Mouse (Mus musculus) spleen, postnatal 10 days (tissue): Measurements from ENCODE around the gene Kcnd3.

Experiments used
- DNase-seq, 2 experiments: peaks; one replicate each; pipeline ENCODE4 v3.0.0; 2021 to 2022; ENCODE audit warnings: low spot score in 2 of 2

The Kcnd3 gene

DNA sequence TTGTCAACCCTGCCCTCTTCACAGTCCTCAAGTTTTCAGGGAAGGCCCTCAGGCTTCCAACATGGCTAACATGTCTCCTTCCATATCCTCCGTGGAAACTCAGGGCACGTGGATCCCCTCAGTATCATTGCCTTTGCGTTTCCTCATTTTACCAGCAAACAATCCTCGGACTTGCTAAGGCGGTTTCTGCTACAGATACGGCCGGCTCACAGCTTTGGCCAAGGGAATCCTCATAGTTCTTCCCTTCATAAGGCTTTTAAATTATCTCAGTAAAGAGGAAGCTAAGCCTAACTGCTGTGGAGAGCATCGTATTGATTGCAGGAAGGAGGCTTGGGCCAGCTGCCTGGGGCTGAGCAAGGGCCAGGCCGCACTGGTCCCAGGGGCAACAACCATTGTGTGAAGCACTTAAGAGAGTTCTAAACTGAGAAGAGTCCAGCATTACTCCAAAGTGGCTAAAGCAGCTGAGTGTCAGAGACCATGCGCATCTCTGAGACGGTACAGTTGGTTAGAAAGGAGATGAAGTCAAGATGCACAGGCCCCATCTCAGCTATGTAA is 203.0 kb downstream of the Kcnd3 start:
- DNase-seq = no peak

DNA sequence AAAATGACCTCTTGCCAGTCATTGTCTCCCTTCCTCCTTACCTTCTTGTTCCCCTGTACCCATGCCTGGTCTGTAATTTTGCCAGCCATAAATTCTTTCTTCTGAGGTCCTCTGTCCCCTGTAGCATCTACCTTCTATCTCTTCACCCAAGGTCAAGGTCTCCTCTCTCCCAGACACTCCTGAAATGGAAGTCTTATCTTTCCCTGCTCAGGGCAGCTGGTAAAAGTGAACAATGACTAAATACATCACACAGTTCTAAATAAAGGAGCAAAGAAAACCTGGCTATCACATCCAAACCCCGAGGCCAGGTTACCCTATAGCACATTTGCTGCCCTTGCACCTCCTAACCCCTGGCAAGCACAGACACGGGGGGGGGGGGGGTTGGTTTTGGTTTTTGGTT is 208.4 kb downstream of the Kcnd3 start:
- DNase-seq = no peak

DNA sequence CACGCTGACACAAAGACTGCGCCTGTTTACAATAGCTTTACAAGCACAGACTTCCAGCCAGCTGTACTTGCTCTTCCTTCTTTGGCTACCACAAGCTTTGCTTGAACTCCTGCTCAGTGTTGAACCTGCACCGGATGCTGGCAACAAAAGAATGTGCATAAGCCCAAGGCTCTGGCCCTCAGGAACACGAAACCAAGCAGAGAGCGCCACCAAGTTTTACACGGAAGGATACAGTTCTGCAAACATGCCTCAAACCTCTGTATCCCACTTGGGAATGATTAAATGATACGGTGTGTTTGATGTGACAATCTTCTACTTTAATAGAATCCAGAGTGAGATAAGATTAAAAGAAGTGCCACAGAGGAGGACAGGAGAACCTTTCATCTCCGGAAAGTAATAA is 210.9 kb downstream of the Kcnd3 start:
- no peak for DNase-seq

DNA sequence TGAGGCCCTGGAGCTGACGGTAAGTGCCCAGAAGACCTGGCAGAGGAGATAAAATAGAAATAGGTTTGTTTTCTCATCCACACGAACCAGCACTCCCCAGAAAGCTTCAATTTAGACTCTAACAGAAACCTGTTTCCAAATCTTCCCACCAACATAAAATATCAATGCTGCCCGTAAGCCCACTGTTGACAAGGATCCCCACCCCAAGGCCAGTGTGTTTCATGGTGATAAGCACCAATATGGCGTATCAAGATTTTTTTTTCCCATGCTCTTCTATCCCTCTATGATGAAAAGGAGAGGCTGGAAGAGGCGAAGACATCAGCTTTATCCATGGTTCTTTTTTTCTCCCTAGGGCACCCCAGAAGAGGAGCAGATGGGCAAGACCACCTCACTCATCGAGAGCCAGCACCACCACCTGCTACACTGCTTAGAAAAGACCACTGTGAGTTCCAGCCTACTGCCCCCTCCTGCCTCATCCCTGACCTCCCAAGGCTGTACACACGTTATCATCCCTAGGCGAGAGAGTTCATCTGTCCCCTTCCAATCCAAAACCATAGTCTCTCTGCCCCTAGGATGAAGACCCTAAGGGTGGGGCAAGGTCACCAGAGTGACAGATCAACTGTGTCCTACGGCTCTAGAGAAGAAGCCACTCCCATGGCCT is 213.1 kb downstream of the Kcnd3 start:
- DNase-seq = peak in 1 of 2 experiments; percentile 16

DNA sequence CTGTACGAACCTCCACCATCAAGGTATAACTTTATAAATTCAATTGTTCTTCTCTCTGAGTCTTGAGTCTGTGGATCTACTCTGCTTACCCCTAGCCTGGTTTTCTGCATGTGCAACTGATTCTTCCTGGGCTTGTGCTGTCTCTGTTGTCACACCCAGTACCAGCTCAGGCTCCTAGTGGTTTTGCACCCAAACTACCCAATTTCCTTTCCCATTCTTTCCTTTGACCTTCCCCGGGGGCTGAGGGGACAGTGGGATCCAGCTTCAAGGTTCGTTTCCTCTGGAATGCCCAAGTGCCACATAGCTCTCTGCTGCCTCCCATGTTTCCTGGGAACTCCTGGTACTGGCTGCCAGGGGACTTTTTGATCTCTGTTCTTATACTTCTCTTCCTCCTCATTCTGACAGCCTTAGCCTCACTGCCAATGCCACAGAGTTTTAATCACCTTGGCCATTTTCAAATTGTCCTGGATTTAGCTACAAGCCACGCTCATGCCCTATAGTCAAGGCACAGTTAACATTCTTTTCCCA is 214.9 kb downstream of the Kcnd3 start:
- DNase-seq = no peak

DNA sequence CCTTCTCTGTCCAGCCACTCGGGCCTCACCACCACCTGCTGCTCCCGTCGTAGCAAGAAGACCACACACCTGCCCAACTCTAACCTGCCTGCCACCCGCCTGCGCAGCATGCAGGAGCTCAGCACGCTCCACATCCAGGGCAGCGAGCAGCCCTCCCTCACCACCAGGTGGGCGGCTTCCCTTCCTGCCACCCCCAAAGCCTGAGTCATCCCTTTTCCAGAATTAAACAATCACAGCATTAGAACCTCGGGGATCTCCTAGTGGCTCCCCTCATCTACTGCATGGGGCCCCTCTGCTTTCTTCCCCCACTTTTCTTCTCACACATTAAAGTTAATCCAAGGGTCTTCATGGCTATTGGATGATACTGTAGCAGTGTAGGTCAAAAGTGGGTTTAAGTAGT is 216.0 kb downstream of the Kcnd3 start:
- no peak for DNase-seq

DNA sequence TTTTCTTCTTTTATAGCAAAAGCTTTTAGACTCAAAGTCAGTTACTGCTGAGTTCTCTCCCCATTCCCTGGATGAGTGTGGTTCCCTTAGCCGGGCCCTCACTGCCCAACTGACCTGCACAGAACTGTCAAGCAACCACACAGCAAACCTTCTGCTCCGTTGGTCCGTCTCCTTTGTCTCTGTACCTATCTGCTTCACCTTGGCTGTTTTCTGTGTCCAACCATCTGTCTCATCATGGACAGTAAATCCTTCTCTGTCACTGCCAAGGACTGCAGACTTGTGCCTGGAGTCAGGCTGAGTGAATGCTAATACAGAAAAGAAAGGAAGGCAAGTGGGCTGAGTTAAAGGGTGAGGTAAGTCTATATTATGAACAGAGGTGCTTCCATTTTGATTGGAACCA is 217.6 kb downstream of the Kcnd3 start:
- no peak for DNase-seq

DNA sequence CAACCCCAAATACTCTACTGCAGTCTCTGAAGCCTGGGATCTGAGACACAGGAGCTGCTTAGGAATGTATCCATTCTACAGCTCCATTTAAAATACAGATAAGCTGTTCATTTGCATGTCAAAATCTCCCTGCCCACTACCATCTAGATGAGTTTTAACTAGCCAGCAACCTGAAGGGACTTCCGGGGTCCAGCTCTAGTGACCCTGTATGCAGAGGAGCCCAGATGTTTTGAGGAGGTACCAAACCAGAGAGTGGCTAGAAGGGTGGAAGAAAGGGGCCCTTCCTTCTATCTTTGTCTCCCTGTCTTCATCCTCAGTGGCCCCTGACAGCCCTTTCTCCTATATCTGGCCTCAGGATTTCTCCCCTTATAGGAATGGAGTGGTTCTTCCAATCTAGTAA is 218.7 kb downstream of the Kcnd3 start:
- no peak for DNase-seq

DNA sequence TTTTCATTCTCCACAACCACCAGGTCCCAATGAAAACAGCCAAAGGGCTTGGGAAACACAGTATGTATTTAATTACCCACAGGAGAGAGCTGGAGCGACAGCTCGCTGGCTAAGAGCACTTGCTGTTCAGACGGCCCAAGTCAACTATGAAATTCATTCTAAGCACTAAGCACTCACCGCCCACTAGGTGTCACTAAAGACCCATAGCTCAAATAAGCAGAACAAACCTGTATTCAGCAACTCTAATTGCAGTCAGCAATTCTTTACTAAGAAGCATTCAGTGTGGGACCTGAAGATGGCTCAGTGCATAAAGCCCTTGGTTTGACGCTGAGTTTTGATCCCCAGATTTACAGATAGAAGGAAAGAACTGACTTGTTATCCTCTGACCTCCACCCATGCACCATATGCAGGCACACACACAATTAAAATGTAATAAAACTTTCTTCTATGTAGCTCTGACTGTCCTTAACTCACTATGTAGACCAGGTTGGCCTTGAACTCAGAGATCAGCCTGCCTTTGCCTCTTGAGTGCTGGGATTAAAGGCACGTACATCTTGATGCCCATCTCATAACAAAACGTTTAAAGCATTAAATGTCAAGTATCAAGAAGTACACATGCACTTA is 222.6 kb downstream of the Kcnd3 start:
- peak; percentile 44 to 68 for DNase-seq

DNA sequence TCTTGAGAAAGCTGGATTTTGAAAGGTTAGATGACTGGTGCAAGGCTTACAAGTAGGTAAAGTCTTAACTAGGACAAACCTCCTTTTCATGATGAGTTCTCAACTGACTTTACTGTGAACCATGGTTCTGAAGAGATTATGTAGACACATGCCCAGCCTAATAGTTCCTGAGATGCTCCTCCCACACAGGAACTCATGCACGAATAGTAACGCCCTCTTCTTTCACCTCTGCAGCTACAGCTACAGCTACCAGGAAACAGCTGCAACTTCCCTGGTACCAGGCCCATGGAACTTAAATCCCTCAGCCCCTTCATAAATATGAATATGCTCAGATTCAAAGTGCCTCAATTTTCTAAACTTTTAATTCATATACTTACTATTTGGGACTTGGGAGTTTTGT is 223.8 kb downstream of the Kcnd3 start:
- DNase-seq = no peak

DNA sequence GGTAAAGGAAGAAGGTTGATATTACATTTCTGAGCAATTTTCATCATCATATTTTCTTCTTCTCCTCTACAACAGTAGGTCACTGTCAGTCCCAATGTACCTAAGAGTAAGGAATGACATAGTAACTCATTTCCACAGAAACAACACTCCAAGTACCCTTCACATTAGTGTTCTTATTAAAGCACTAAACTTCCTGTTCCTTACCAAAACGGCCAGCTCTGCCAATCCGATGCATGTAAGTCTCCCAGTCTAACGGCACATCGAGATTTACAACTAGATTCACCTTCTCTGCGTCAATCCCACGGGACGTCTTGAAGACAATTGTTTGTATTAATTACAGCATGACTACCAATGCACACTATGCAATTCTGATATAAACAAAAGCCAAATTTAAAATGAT is 228.2 kb downstream of the Kcnd3 start:
- DNase-seq = no peak

DNA sequence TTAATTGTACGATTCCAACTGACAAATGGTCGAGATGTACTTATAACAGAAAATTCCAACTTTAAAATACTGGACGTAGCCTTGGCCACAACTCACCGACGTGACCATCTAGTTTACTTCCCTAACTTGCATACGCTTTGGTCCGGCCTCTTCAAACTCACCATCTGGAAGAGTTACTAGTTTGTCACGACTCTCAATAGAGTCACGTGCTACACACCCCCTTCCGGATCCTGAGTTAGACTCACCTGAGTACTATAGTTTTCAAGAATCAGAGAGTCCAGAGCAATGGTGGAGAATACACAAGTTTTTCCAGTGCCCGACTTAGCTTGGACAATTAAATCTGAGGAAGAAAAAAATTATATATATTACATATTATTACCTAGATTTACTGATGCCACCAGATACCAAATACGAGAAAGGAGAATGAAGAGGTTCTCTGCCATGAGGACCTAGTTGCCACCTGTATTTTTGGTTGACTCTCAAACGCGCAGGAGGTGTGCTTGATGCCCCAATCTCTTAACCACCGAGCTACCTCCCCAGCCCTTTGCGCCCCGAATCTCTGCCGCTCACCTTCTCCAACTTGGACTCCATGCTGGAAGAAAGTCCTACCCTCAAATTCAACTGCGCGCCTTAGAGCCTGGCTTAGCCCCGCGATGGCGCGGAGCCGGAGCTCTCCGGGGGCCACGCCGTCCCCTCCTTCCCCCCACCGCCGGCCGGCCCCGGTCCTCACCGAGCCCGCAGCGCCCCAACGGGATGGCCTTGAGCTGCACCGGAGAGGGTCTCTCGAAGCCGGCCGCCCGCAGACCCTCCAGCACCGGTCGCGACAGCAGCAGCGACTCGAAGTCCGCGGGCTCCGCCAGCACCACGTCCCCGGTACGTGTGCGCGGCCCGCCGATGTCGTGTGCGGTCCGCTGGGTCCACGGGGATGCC is 234.5 kb downstream of the Kcnd3 start:
- no peak for DNase-seq

DNA sequence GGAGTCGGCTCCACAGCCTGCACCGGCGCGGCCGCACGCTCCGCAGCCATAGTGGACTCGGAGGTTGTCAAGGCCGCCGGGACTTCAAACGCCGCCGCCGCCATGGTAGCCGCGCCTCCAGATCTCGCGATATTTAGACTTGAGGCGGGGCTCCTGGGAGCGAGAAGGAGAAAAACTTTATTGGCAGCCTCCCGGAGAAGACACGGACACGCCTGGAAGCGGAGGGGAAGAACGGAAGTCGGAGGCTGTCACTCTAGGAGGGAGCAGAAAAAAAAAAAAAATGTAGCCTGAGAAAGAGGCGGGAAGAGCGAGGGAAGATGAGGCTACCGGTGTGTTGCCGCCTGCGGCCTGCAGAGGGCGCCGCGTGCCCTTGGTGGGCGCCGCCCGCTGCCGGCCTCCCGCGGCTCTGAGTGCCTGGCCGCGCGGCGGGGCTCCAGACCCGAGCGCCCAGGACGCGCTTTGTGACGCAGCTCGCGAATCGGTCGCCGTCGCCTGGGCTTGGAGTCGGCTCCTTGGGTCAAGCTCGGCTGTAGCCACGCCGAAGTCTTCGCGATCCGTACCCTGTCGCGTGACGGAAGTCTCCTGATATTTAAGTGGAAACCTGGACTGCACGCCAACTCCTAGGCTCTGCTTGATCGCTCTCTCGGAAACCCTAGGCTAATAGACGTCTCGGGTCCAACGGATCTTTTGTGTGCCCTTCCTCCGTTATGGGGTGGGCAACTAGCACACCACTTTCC is 235.4 kb downstream of the Kcnd3 start, which contains the start of gene Ddx20:
Gene Ddx20 (minus strand): TSS at position 251 of the 737 bp plus-strand sequence.
- DNase-seq = peak; percentile 90 to 94

DNA sequence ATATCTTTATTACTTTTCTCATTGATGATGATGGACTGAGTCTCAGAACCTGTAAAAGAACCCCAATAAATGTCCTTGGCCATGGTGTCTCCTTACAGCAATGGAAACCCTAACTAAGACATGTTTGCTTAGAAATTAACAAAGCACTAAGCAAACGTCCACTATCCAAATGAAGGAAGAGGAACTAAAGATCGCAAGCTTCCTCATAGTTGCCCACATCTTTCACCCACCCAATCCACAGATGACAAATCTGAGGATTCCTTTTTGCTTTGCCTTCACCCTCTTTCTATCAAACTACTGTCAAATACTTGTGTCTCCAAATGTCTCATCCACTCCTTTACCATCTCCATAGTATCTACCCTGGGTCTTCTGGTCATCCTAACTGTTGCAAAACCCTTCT is 236.4 kb downstream of the Kcnd3 start:
- no peak for DNase-seq

DNA sequence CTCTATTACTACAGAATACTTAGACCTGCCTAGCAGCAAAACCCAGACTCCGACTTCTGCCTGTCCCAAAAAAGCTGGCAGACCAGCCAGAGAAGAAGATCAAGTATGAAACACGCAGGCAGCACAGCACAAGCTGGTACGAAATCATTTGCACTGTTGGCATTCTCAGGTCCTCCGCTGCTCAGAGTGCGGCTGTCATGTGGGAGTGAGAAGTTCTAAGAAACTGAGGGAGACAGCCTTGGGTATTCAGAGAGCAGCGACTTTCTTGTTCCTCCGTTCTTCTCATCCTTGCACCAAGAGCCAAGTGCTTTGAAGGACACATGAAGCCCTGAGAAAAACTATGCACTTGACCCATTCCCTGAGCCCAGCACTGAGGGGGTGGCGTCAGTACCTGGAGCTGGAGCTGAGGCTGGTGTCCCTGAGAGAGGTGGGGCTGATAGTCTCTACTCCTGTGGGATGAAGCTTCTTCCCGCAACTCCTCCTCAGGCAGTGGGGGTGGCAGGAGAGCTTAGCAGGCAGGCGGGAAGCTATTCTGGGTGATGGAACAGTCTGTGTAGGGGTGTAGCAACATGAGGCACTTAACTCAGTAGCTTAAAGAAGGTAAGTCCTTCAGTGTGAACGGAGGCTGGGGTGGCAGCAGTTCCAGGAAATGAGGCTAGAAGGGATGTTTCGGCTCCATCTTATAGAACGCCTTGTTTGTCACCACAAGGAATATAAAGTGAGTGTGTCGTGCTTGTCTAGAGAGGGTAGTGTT is 241.4 kb downstream of the Kcnd3 start:
- no peak for DNase-seq

DNA sequence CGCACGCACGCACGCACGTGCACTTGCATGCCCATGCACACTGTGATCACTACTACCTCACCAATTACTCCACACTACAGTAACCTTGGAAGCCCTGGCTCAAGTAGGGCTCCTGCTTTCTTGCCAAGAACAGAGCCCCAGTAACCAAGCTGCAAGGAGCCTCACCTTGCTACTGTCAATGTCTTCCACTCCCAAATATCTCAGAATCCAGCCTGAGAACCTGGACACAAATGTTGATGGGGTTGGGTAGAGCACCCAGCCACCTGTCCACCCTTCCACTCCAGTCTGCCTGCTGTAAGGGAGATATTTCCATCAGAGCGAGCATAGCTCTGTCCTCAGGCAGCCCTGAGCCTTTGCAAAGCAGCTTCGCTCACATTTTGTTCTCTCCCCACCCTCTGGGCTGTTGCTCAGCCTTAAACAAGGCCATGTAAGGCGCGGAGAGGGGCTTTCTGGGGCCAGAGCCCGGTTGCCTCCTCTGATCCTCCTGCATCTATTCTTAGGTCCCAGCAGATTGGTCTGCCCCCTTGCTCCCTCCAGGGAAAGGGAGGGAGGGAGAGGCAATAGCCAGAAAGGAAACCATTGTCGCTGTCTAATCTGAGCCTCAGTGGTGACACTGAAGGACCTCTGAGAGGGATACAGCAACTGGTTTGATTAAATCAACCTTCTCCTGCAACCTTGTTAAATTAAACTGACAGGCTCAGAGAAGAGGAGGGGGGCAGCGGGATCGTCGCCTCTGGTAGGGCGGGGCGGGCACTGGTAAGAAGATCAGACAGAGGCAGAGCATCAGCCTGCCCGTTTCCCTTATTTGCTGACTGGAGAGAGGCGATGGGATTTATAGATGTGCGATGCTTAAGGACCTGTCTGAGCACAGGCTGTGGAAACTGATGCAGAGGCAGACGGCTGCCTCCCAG is 243.6 kb downstream of the Kcnd3 start:
- DNase-seq = no peak

DNA sequence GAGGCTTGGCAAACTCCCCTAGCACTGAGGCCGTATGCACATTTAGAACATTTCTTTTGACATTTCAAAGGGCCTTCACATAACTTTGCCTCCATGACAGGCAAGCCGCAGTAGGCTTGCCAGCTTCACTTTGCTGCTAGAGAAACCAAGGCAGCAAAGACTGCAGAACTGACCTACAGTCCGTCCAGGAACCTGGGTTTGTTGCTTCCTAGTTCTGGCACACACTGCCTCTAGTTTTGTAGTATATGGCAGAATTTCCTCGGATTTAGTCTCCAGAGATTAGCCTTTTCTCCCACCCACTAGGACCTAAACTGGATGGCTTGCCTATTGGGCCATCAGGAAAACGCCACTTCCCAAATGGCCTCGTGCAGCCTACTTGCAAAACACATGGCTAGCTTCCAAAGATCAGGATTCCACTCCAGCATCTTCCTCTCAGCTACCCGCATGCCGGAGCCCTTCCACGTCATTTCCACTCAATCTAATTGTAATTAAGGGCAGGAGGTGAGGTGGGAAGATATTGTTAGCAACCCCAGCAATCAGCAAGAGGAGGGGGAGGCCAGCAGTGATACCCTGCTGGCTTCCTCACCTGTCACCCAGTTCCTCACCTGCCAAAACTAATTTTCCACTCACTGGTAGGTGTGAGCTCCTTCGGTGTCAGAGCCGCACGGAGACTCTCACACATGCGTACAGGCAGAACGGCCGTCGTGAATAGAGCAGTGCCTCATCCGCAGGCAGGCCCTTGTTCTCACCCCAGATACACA is 244.4 kb downstream of the Kcnd3 start:
- DNase-seq = no peak

DNA sequence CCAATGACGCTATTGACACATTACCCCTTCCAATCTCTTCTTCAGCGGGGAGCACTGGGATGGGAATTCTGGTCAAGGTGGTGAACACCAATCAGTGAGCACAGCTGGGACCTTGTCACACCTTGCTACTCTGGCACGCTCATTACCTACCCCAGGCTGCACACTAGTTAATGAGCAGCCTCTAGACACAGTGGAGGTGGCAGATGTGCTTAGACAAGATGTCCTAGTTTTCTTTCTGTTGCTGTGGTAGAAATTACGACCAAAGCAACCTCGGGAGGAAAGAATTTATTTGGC is 245.0 kb downstream of the Kcnd3 start:
- no peak for DNase-seq

DNA sequence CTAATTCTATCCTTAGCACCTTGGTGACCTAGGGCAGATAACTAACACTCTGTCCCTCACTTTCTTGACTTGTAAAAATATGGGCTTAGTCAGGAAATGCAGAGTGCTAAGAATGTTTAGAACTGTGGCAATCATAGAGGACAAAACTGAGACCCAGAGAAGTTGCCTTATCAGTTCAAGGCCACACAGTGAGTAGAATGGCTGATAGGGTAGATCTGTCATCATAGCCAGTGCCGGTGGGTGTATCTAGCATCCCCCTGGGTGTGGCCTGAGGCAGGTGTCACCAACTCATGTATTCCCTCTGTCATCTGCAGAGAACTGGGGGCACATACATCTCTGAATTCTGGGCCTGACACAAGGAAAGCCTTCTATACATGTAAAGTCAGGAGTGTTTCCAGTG is 246.2 kb downstream of the Kcnd3 start:
- DNase-seq = peak in 1 of 2 experiments; percentile 9
